Mouse (Mus musculus) neural tube, embryonic 12.5 days (tissue): Measurements from ENCODE around the gene Glcci1. TPM values are rescaled to one million over a fixed set of nuclear protein-coding genes. Genes with fewer than 3 reads are reported as not detected.

Experiments
- ATAC-seq: fragments of 200-750 bp; cut with Nextera tagmentation; 2 replicates; pipeline ENCODE4 v1.8.0; 2017; ENCODE audit warnings: low read depth, mild to moderate bottlenecking, moderate TSS enrichment, moderate library complexity; ENCODE audit not compliant: low FRiP score
- H3K27ac ChIP-seq: fragments of 300-500 bp; sonication (generic); 2 replicates; pipeline ENCODE4 v1.5.1; 2016
- H3K27me3 ChIP-seq: fragments of 300-500 bp; sonication (generic); replicated peaks from 2 replicates; pipeline ENCODE4 v1.6.1; 2016; ENCODE audit warnings: mild to moderate bottlenecking
- H3K36me3 ChIP-seq: fragments of 300-500 bp; sonication (generic); 2 replicates; pipeline ENCODE4 v1.6.1; 2016; ENCODE audit warnings: mild to moderate bottlenecking
- H3K4me1 ChIP-seq: fragments of 300-500 bp; sonication (generic); 2 replicates; pipeline ENCODE4 v1.6.1; 2016
- H3K4me2 ChIP-seq: fragments of 300-500 bp; sonication (generic); replicated peaks from 2 replicates; pipeline ENCODE4 v1.6.1; 2016; ENCODE audit warnings: mild to moderate bottlenecking
- H3K4me3 ChIP-seq: fragments of 300-500 bp; sonication (generic); 2 replicates; pipeline ENCODE4 v1.5.1; 2016
- H3K9ac ChIP-seq: fragments of 300-500 bp; sonication (generic); 2 replicates; pipeline ENCODE4 v1.6.1; 2016; ENCODE audit warnings: mild to moderate bottlenecking
- H3K9me3 ChIP-seq: fragments of 300-500 bp; sonication (generic); 2 replicates; pipeline ENCODE4 v1.6.1; 2016; ENCODE audit warnings: mild to moderate bottlenecking
- WGBS: fragments of 180-500 bp; shearing (Covaris S2); methylation state at CpG from one replicate; pipeline ENCODE4 v1.1.7; 2016; 5-methylcytosine and 5-hydroxymethylcytosine counted together
- polyA plus RNA-seq: library from polyadenylated mRNA; unstranded; fragments of >200 nt; fragmentation: Nextera tagmentation; extraction: Ambion mirVana; gene quantifications from 2 replicates; pipeline ENCODE4 v1.2.1, GENCODE M21; 2016

Glcci1 gene
- 28.1 and 29.8 TPM in 2 replicates for polyA plus RNA-seq

GRCm38 (mm10) chr6:8509551-8509950, at the start of gene Glcci1:
Gene Glcci1 (plus strand): TSS chr6:8509600.
- Histone ChIP-seq H3K9me3 (no peaks in the 10 kb centered on the region), H3K4me2 (peak within 1 kb of the TSS; percentile 66), H3K27me3 (no peaks in the 10 kb centered on the region), H3K9ac (peak within 1 kb of the TSS; percentile 99), H3K27ac (peak within 1 kb of the TSS; percentile 99), H3K4me1 (peaks cover 17% of the 10 kb centered on the region), H3K36me3 (no peaks in the 10 kb centered on the region), H3K4me3 (peak within 1 kb of the TSS; percentile 99)
- ATAC-seq = peak; percentile 89
- whole genome bisulfite sequencing = under 1% methylated on average over 56 of the region's 69 CpGs

- H3K27ac ChIP-seq = no peak overlapping the region
- no peak overlapping the region for H3K4me3 ChIP-seq
- H3K4me2 ChIP-seq = no peak overlapping the region
- no peak for ATAC-seq
- H3K4me1 ChIP-seq = no peaks in the 10 kb centered on the region
- no peaks in the 10 kb centered on the region for H3K27me3 ChIP-seq
- H3K9me3 ChIP-seq = no peaks in the 10 kb centered on the region
- 91% methylated on average over 2 of the region's 2 CpGs for WGBS
- H3K9ac ChIP-seq = no peak overlapping the region
- H3K36me3 ChIP-seq = no peaks in the 10 kb centered on the region
These were observed 47.0 kb upstream of the Glcci1 start for GRCm38 (mm10) chr6:8462447-8462846.

- Histone ChIP-seq H3K27me3 (no peaks in the 10 kb centered on the region), H3K9me3 (no peaks in the 10 kb centered on the region), H3K9ac (no peak overlapping the region), H3K27ac (no peak overlapping the region), H3K36me3 (no peaks in the 10 kb centered on the region), H3K4me3 (no peak overlapping the region), H3K4me2 (no peak overlapping the region), H3K4me1 (no peaks in the 10 kb centered on the region)
- WGBS = 63% methylated on average over 1 of the region's 1 CpGs
- no peak for ATAC-seq
These were observed 44.0 kb upstream of the Glcci1 start for GRCm38 (mm10) chr6:8465388-8465787.

- ATAC-seq = no peak
- Histone ChIP-seq H3K4me2 (no peak overlapping the region), H3K27me3 (no peaks in the 10 kb centered on the region), H3K9ac (no peak overlapping the region), H3K36me3 (no peaks in the 10 kb centered on the region), H3K27ac (no peak overlapping the region), H3K4me1 (no peaks in the 10 kb centered on the region), H3K4me3 (no peak overlapping the region), H3K9me3 (no peaks in the 10 kb centered on the region)
- WGBS = 87% methylated on average over 5 of the region's 5 CpGs
These were observed 43.4 kb upstream of the Glcci1 start for GRCm38 (mm10) chr6:8465985-8466384.

- H3K36me3 ChIP-seq = no peaks in the 10 kb centered on the region
- 34% methylated on average over 10 of the region's 10 CpGs for WGBS
- H3K4me3 ChIP-seq = no peak overlapping the region
- ATAC-seq = no peak
- no peak overlapping the region for H3K27ac ChIP-seq
- no peaks in the 10 kb centered on the region for H3K27me3 ChIP-seq
- no peaks in the 10 kb centered on the region for H3K9me3 ChIP-seq
- no peak overlapping the region for H3K9ac ChIP-seq
- H3K4me2 ChIP-seq = no peak overlapping the region
- H3K4me1 ChIP-seq = no peaks in the 10 kb centered on the region
These were observed 41.6 kb upstream of the Glcci1 start for GRCm38 (mm10) chr6:8467667-8468337.

GRCm38 (mm10) chr6:8469918-8470317, 39.5 kb upstream of the Glcci1 start:
- H3K36me3 ChIP-seq = no peaks in the 10 kb centered on the region
- ATAC-seq = no peak
- H3K27ac ChIP-seq = no peak overlapping the region
- H3K4me1 ChIP-seq = no peaks in the 10 kb centered on the region
- H3K9ac ChIP-seq = no peak overlapping the region
- H3K4me3 ChIP-seq = no peak overlapping the region
- H3K27me3 ChIP-seq = no peaks in the 10 kb centered on the region
- no peaks in the 10 kb centered on the region for H3K9me3 ChIP-seq
- WGBS = 94% methylated on average over 3 of the region's 3 CpGs
- no peak overlapping the region for H3K4me2 ChIP-seq

- no peaks in the 10 kb centered on the region for H3K27me3 ChIP-seq
- no peak for ATAC-seq
- H3K9ac ChIP-seq = no peak overlapping the region
- no peaks in the 10 kb centered on the region for H3K4me1 ChIP-seq
- no peaks in the 10 kb centered on the region for H3K36me3 ChIP-seq
- H3K27ac ChIP-seq = no peak overlapping the region
- WGBS = 86% methylated on average over 3 of the region's 3 CpGs
- H3K4me3 ChIP-seq = no peak overlapping the region
- H3K4me2 ChIP-seq = no peak overlapping the region
- H3K9me3 ChIP-seq = no peaks in the 10 kb centered on the region
These were observed 37.3 kb upstream of the Glcci1 start for GRCm38 (mm10) chr6:8472125-8472524.

GRCm38 (mm10) chr6:8472915-8473314, 36.5 kb upstream of the Glcci1 start:
- H3K9ac ChIP-seq = no peak overlapping the region
- no peak overlapping the region for H3K27ac ChIP-seq
- no peak overlapping the region for H3K4me2 ChIP-seq
- no peak for ATAC-seq
- no peaks in the 10 kb centered on the region for H3K4me1 ChIP-seq
- H3K4me3 ChIP-seq = no peak overlapping the region
- H3K27me3 ChIP-seq = no peaks in the 10 kb centered on the region
- H3K36me3 ChIP-seq = no peaks in the 10 kb centered on the region
- no peaks in the 10 kb centered on the region for H3K9me3 ChIP-seq
- 76% methylated on average over 5 of the region's 5 CpGs for WGBS

- Histone ChIP-seq H3K4me3 (no peak overlapping the region), H3K4me1 (no peaks in the 10 kb centered on the region), H3K27me3 (no peaks in the 10 kb centered on the region), H3K36me3 (no peaks in the 10 kb centered on the region), H3K9ac (no peak overlapping the region), H3K27ac (no peak overlapping the region), H3K9me3 (no peaks in the 10 kb centered on the region), H3K4me2 (no peak overlapping the region)
- 64% methylated on average over 5 of the region's 5 CpGs for WGBS
- ATAC-seq = no peak
These were observed 35.9 kb upstream of the Glcci1 start for GRCm38 (mm10) chr6:8473498-8473897.

GRCm38 (mm10) chr6:8474316-8474715, 35.1 kb upstream of the Glcci1 start:
- no peaks in the 10 kb centered on the region for H3K27me3 ChIP-seq
- no peak for ATAC-seq
- 83% methylated on average over 3 of the region's 3 CpGs for WGBS
- H3K36me3 ChIP-seq = no peaks in the 10 kb centered on the region
- no peak overlapping the region for H3K4me3 ChIP-seq
- no peaks in the 10 kb centered on the region for H3K4me1 ChIP-seq
- no peak overlapping the region for H3K4me2 ChIP-seq
- H3K9me3 ChIP-seq = no peaks in the 10 kb centered on the region
- H3K9ac ChIP-seq = no peak overlapping the region
- no peak overlapping the region for H3K27ac ChIP-seq

GRCm38 (mm10) chr6:8474820-8475219, 34.6 kb upstream of the Glcci1 start:
- Histone ChIP-seq H3K36me3 (no peaks in the 10 kb centered on the region), H3K9me3 (no peaks in the 10 kb centered on the region), H3K27ac (no peak overlapping the region), H3K9ac (no peak overlapping the region), H3K4me1 (no peaks in the 10 kb centered on the region), H3K27me3 (no peaks in the 10 kb centered on the region), H3K4me3 (no peak overlapping the region), H3K4me2 (no peak overlapping the region)
- ATAC-seq = no peak
- 92% methylated on average over 4 of the region's 4 CpGs for WGBS

- Histone ChIP-seq H3K36me3 (no peaks in the 10 kb centered on the region), H3K9ac (no peak overlapping the region), H3K4me3 (no peak overlapping the region), H3K4me1 (no peaks in the 10 kb centered on the region), H3K4me2 (no peak overlapping the region), H3K27me3 (no peaks in the 10 kb centered on the region), H3K9me3 (no peaks in the 10 kb centered on the region), H3K27ac (no peak overlapping the region)
- 37% methylated on average over 1 of the region's 1 CpGs for WGBS
- ATAC-seq = no peak
These were observed 30.2 kb upstream of the Glcci1 start for GRCm38 (mm10) chr6:8479176-8479575.
